Comparison of ENCODE assay signal across 15 mouse cellular contexts in genomic region chr16:36553624-36554023, GRCm38 (mm10). TPM values are rescaled to one million over a fixed set of nuclear protein-coding genes. Genes with fewer than 3 reads are reported as not detected.
DNase-seq lines count a peak whose midpoint lies in the region; ATAC-seq and TF ChIP-seq lines count a peak whose summit lies in the region.
"Had no signal": no experiment of that assay in that cellular context is flagged by ENCODE, and none has a peak within 500 bp of the region (broad histone marks: within the 10 kb centered on the region; RNA-seq: fewer than 3 reads in every experiment).

No protein-coding gene starts in this region.

- TF ChIP-seq CTCF in hindbrain, postnatal 0 days (IDR thresholded peaks at IDR 0.05; ENCODE audit: low read depth) = peak; percentile 35
- TF ChIP-seq CTCF in midbrain, postnatal 0 days (IDR thresholded peaks at IDR 0.05) = peak; percentile 48; the same call in 1 of the 2 replicates
- peak; percentile 75 for TF ChIP-seq CTCF in E14TG2a.4 (conservative IDR thresholded peaks at IDR 0.05; ENCODE audit: low read length)
- TF ChIP-seq CTCF in brain, embryonic 14.5 days (IDR thresholded peaks at IDR 0.05; ENCODE audit: borderline replicate concordance, extremely low read depth, insufficient read depth, insufficient read length) = peak; percentile 27; the same call in 1 of the 2 replicates

- no peak overlapping the region for H3K27ac ChIP-seq in hindbrain, postnatal 0 days
- no peak overlapping the region for H3K27ac ChIP-seq in hindbrain, embryonic 14.5 days
- no peak overlapping the region for H3K27ac ChIP-seq in midbrain, postnatal 0 days (ENCODE audit: low read depth, low read length)
- H3K27ac ChIP-seq in midbrain, embryonic 14.5 days (replicated peaks; ENCODE audit: low read depth, low read length) = no peak overlapping the region

- H3K9ac ChIP-seq in hindbrain, postnatal 0 days (replicated peaks; ENCODE audit: low read length) = no peak overlapping the region
- H3K9ac ChIP-seq in hindbrain, embryonic 14.5 days = no peak overlapping the region
- no peak overlapping the region for H3K9ac ChIP-seq in midbrain, postnatal 0 days (replicated peaks; ENCODE audit: low read length, poor library complexity, severe bottlenecking)
- no peak overlapping the region for H3K9ac ChIP-seq in midbrain, embryonic 14.5 days (replicated peaks; ENCODE audit: low read length)

- DNase-seq in hindbrain, postnatal 0 days (ENCODE audit: low spot score) = no peak
- no peak for DNase-seq in hindbrain, embryonic 14.5 days (ENCODE audit: low spot score)
- DNase-seq in midbrain, postnatal 0 days (ENCODE audit: low spot score) = no peak
- DNase-seq in midbrain, embryonic 14.5 days = no peak
- no peak for DNase-seq in brain, embryonic 14.5 days (ENCODE audit: low read depth)
- no peak for DNase-seq in right cerebral cortex, adult 18-20 months
- DNase-seq: heart, adult 18-20 months; kidney, adult 18-20 months; layer of hippocampus, adult 9-11 months had no signal

- no peak overlapping the region for H3K4me3 ChIP-seq in hindbrain, postnatal 0 days (ENCODE audit: low read length)
- H3K4me3 ChIP-seq in hindbrain, embryonic 14.5 days (replicated peaks; ENCODE audit: low read length) = no peak overlapping the region
- H3K4me3 ChIP-seq in midbrain, postnatal 0 days (ENCODE audit: low read depth, low read length) = no peak overlapping the region
- no peak overlapping the region for H3K4me3 ChIP-seq in midbrain, embryonic 14.5 days (replicated peaks; ENCODE audit: low read depth, low read length)
- H3K4me3 ChIP-seq in E14TG2a.4 (replicated peaks; ENCODE audit: low read length) = no peak overlapping the region

- WGBS in hindbrain, postnatal 0 days = 92% methylated on average over 3 of the region's 3 CpGs
- 96% methylated on average over 3 of the region's 3 CpGs for WGBS in hindbrain, embryonic 14.5 days
- WGBS in midbrain, postnatal 0 days = 93% methylated on average over 3 of the region's 3 CpGs
- 94% methylated on average over 3 of the region's 3 CpGs for WGBS in midbrain, embryonic 14.5 days

- H3K4me2 ChIP-seq in hindbrain, postnatal 0 days (ENCODE audit: low read depth, low read length) = no peak overlapping the region
- no peak overlapping the region for H3K4me2 ChIP-seq in hindbrain, embryonic 14.5 days (replicated peaks)
- H3K4me2 ChIP-seq in midbrain, postnatal 0 days (ENCODE audit: low read depth, low read length, poor library complexity, severe bottlenecking) = no peak overlapping the region
- H3K4me2 ChIP-seq in midbrain, embryonic 14.5 days (ENCODE audit: low read length) = no peak overlapping the region

- ATAC-seq in hindbrain, postnatal 0 days = no peak
- no peak for ATAC-seq in hindbrain, embryonic 14.5 days (ENCODE audit: low FRiP score)
- ATAC-seq in midbrain, postnatal 0 days (ENCODE audit: low FRiP score) = no peak
- no peak for ATAC-seq in midbrain, embryonic 14.5 days (ENCODE audit: low FRiP score, low TSS enrichment)
- ATAC-seq in granulocyte monocyte progenitor cell, adult 5-6 weeks (replicated peaks; ENCODE audit: poor library complexity, severe bottlenecking) = no peak

- no peaks in the 10 kb centered on the region for H3K27me3 ChIP-seq in hindbrain, postnatal 0 days (ENCODE audit: insufficient read depth, low read length)
- no peaks in the 10 kb centered on the region for H3K27me3 ChIP-seq in hindbrain, embryonic 14.5 days (ENCODE audit: control insufficient read depth, insufficient read depth, low read length)
- no peaks in the 10 kb centered on the region for H3K27me3 ChIP-seq in midbrain, postnatal 0 days (ENCODE audit: insufficient read depth, low read length)
- H3K27me3 ChIP-seq in midbrain, embryonic 14.5 days (ENCODE audit: control insufficient read depth, insufficient read depth, low read length) = no peaks in the 10 kb centered on the region
- peaks cover 6% of the 10 kb centered on the region for H3K27me3 ChIP-seq in E14TG2a.4 (ENCODE audit: insufficient read depth, low read length)

- peaks cover 3% of the 10 kb centered on the region; the same call in 1 of the 2 replicates for H3K9me3 ChIP-seq in hindbrain, postnatal 0 days (ENCODE audit: low read length)
- H3K9me3 ChIP-seq in hindbrain, embryonic 14.5 days (ENCODE audit: control insufficient read depth, low read length) = 0 out of 2 replicates have a peak, but pooled peaks cover 4% of the 10 kb centered on the region
- no peaks in the 10 kb centered on the region for H3K9me3 ChIP-seq in midbrain, postnatal 0 days (ENCODE audit: low read length)
- 0 out of 2 replicates have a peak, but pooled peaks cover 2% of the 10 kb centered on the region for H3K9me3 ChIP-seq in midbrain, embryonic 14.5 days (ENCODE audit: control insufficient read depth, low read length)
- H3K9me3 ChIP-seq in E14TG2a.4 (ENCODE audit: low read length) = peaks cover 6% of the 10 kb centered on the region

- H3K4me1 ChIP-seq in hindbrain, postnatal 0 days (ENCODE audit: insufficient read depth, low read length) = no peaks in the 10 kb centered on the region
- no peaks in the 10 kb centered on the region for H3K4me1 ChIP-seq in hindbrain, embryonic 14.5 days (replicated peaks; ENCODE audit: control insufficient read depth, insufficient read depth, low read length)
- H3K4me1 ChIP-seq in midbrain, postnatal 0 days (ENCODE audit: insufficient read depth, low read length) = no peaks in the 10 kb centered on the region
- no peaks in the 10 kb centered on the region for H3K4me1 ChIP-seq in midbrain, embryonic 14.5 days (ENCODE audit: control insufficient read depth, insufficient read depth, low read length)
- 0 out of 2 replicates have a peak, but pooled peaks cover 5% of the 10 kb centered on the region for H3K4me1 ChIP-seq in E14TG2a.4 (replicated peaks; ENCODE audit: low read depth, low read length)

- TF ChIP-seq POLR2A in brain, embryonic 14.5 days (IDR thresholded peaks at IDR 0.05; ENCODE audit: borderline replicate concordance, extremely low read depth, insufficient read depth, insufficient read length, poor library complexity, severe bottlenecking) = no peak

- H3K36me3 ChIP-seq in hindbrain, postnatal 0 days (ENCODE audit: insufficient read depth, low read length) = no peaks in the 10 kb centered on the region
- H3K36me3 ChIP-seq in hindbrain, embryonic 14.5 days (replicated peaks; ENCODE audit: control insufficient read depth, insufficient read depth) = no peaks in the 10 kb centered on the region
- no peaks in the 10 kb centered on the region for H3K36me3 ChIP-seq in midbrain, postnatal 0 days (ENCODE audit: insufficient read depth, low read length)
- no peaks in the 10 kb centered on the region for H3K36me3 ChIP-seq in midbrain, embryonic 14.5 days (ENCODE audit: control insufficient read depth, insufficient read depth, low read length)
- H3K36me3 ChIP-seq in E14TG2a.4 (ENCODE audit: insufficient read depth, low read length) = no peaks in the 10 kb centered on the region

RNA-seq across cellular contexts. Expression of gene Casr, which starts 8.3 kb away (rescaled TPM):
- total RNA-seq in hindbrain, postnatal 0 days (2014; rRNA removed) = 0.72 and 1.9 TPM in 2 replicates
- polyA plus RNA-seq in hindbrain, postnatal 0 days (2015; fragmentation: Nextera tagmentation; extraction: Ambion mirVana) = 0.13 and 0.24 TPM in 2 replicates
- 0.07 and 0.08 TPM in 2 replicates for polyA plus RNA-seq in hindbrain, embryonic 14.5 days (2014; fragmentation: Nextera tagmentation; extraction: Ambion mirVana)
- total RNA-seq in midbrain, postnatal 0 days (2014; rRNA removed) = 1.3 and 1.5 TPM in 2 replicates
- 0.33 and 0.52 TPM in 2 replicates for polyA plus RNA-seq in midbrain, postnatal 0 days (2015; fragmentation: Nextera tagmentation; extraction: Ambion mirVana)
- polyA plus RNA-seq in midbrain, embryonic 14.5 days (2014; fragmentation: Nextera tagmentation; extraction: Ambion mirVana) = 0.05 and 0.23 TPM in 2 replicates
- polyA plus RNA-seq in brain, embryonic 14.5 days (2012; rRNA removed) = 0.04 TPM in 1 of 2 replicates, not detected in the other
- not detected in 2 replicates for total RNA-seq in granulocyte monocyte progenitor cell, adult 5-6 weeks (2014; fragmentation: Nextera tagmentation)
- not detected in 2 replicates for total RNA-seq in granulocyte monocyte progenitor cell, adult 5-6 weeks (2017)
- total RNA-seq: adrenal gland, adult 18-20 months; common myeloid progenitor, adult 5-6 weeks; heart, adult 18-20 months; hematopoietic stem cell, adult 5-6 weeks; megakaryocyte, adult 5-6 weeks had no signal
